Mouse (Mus musculus) thymus, adult 2 months (tissue): ENCODE data around the gene Slc9a3r1.

Experiments
- CTCF ChIP-seq: fragments of 200-500 bp; IDR thresholded peaks from 2 replicates; pipeline ENCODE4 v1.5.1; 2012; ENCODE audit warnings: mild to moderate bottlenecking, control low read depth, low read length, moderate library complexity, borderline replicate concordance; ENCODE audit not compliant: control insufficient read depth, poor library complexity, insufficient read depth; ENCODE audit errors: extremely low read depth
- POLR2A ChIP-seq: fragments of 200-500 bp; IDR thresholded peaks from 2 replicates; pipeline ENCODE4 v1.6.1; 2012; ENCODE audit warnings: mild to moderate bottlenecking, low read length, control low read depth, moderate library complexity; ENCODE audit not compliant: control insufficient read depth, poor library complexity, insufficient read depth; ENCODE audit errors: extremely low read depth

DNA sequence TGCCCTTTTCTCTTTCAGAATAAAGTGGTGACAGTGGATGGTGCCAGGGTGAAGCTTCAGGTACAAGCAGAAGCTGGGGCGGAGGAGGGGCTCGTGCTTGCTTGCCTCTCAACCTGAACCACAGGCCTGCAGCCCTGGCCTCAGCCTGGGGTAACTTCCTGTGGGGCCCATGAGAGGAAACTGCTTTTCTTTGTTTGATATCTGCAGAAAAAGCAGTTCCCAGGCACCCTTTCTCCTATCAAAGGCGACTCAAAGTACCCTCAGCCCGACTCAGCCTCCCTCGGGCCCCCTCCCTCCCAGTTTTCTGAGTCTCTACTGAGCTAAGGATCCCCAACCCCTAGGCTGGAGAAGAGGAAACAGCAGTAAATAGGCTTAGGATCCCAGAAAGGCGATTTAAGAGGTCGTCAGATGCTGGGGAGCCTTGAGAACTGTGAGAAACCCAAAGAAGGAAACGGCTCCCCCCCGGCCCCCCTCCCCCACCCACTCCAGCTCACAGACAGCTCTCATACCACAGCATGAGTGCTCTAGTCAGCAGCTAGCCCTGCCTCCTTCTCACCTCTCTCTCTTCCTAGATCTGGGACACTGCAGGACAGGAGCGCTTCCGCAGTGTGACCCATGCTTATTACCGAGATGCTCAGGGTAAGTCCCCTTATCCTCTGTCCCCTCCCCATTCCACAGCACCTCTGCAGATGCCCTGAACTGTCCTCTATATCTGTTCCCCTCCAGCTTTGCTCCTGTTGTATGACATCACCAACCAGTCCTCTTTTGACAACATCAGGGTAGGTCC, 5.0 kb upstream of the Slc9a3r1 start:
- TF ChIP-seq CTCF (no peak), POLR2A (0 out of 2 replicates have a peak, but pooled peaks have one; percentile 5)
